Mouse (Mus musculus): Measurements from ENCODE around the gene Gm20388.
"Not testable (repeated sequence)": the region's sequence is repeated elsewhere in the genome, so short reads cannot be mapped to it uniquely, and the experiment has no call there.

The Gm20388 gene

DNA sequence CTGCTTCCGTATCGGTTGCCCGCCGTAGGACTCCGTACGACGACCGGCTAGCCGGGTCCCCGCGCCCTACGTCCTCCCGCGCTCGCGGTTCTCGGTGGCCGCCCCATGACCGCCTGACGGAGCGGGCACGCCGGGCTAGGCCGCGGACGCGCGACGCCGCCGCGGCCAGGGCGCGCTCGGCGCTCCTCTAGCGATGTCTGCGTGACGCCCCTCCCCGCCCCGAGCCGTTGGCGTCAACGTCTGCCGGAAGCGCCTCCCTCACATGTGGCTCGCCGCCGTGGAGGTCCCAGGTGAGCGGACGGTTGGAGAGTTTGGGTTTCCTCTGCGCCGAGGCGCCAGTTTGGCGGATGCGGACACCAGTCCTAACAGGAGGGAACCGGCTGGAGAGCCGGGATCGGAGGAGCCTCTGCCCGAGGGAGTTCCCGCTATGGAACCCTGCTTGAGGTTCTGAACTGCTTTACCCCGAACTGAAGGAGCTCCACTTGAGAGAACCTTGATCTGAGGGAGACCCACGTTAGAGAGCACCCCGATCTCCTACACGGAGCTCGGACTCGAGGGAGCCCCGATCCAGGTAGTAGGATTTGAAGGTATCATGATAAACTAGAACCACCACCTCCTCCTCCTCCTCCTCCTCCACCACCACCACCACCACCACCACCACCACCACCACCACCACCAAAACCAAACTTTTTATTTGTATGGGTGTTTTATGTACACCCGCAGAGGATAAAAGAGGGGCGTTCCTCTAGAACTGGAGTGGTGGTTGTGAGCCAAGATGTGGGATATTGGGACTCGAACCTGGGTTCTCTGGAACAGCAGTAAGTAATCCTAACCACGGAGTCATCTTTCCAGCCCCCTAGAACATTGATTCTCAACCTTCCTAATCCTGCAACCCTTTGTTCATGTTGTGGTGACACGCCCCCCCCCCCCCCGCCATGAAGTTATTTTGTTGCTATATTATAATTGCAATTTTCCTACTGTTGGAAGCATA lies 4110.9 kb downstream of the Gm20388 start, which contains the start of the genes Taf5l and Urb2:
Gene Taf5l, minus strand, starts transcription at position 161 of the 991 bp plus-strand sequence.
Gene Urb2, plus strand, starts transcription at position 272 of the 991 bp plus-strand sequence.
- DNase-seq (ENCODE audit: low spot score): peak; percentile 92

- DNase-seq (ENCODE audit: low spot score): not testable (repeated sequence)
These were observed 4115.6 kb downstream of the Gm20388 start for GRCm38 (mm10) chr8:124026265-124026664.

DNA sequence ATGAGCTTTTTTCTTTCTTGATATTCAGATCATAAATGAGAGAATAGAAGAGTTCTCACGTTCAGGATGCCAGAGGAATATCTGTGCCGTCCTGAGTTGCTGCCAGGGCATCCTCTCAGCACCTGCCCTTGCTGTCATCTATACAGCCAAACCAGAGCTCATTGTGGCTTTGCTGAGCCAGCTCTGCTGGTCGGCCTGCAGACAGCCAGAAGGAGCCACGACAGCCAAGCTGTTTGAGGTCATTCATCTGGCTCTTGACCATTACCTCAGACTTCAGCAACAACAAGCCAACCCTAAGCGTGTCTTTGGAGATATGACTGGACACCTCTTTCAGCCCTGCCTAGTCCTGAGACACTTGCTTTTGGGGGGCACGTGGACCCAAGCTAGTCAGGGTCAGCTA lies 4117.2 kb downstream of the Gm20388 start:
- DNase-seq (ENCODE audit: low spot score): no peak

GRCm38 (mm10) chr8:124033400-124033799 lies 4122.8 kb downstream of the Gm20388 start:
- DNase-seq (ENCODE audit: low spot score): no peak

GRCm38 (mm10) chr8:124038121-124038520 lies 4127.5 kb downstream of the Gm20388 start:
- DNase-seq (ENCODE audit: low spot score): no peak

GRCm38 (mm10) chr8:124039351-124039750 lies 4128.7 kb downstream of the Gm20388 start:
- DNase-seq (ENCODE audit: low spot score): no peak

- no peak for DNase-seq (ENCODE audit: low spot score)
These were observed 4131.6 kb downstream of the Gm20388 start for GRCm38 (mm10) chr8:124042201-124042600.

GRCm38 (mm10) chr8:124044421-124044820 lies 4133.8 kb downstream of the Gm20388 start:
- no peak for DNase-seq (ENCODE audit: low spot score)

- no peak for DNase-seq (ENCODE audit: low spot score)
These were observed 4134.3 kb downstream of the Gm20388 start for GRCm38 (mm10) chr8:124044931-124045330.

- peak; percentile 14 for DNase-seq (ENCODE audit: low spot score)
These were observed 4135.2 kb downstream of the Gm20388 start for GRCm38 (mm10) chr8:124045856-124046255.

GRCm38 (mm10) chr8:124052110-124052509 lies 4141.5 kb downstream of the Gm20388 start:
- DNase-seq (ENCODE audit: low spot score): peak; percentile 68

DNA sequence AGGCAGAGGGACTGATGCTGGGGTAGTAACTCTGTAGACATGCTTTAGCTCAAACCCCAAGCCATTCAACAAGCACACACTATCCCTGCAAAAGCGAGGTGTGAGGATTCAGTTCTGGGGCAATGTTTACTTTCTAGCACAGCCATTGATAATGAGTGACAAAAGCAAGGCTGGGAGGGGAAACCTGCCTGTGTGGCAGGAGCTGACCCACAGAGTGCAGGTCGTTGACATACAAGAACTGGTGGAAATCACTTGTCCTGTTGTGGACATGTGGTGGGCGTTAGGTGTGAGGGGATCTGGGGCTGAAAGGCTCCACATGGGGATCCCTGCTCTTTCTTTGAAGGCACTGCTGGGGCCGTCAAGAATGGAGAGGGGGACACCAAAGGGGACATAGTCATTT lies 4141.9 kb downstream of the Gm20388 start:
- DNase-seq (ENCODE audit: low spot score): no peak

DNA sequence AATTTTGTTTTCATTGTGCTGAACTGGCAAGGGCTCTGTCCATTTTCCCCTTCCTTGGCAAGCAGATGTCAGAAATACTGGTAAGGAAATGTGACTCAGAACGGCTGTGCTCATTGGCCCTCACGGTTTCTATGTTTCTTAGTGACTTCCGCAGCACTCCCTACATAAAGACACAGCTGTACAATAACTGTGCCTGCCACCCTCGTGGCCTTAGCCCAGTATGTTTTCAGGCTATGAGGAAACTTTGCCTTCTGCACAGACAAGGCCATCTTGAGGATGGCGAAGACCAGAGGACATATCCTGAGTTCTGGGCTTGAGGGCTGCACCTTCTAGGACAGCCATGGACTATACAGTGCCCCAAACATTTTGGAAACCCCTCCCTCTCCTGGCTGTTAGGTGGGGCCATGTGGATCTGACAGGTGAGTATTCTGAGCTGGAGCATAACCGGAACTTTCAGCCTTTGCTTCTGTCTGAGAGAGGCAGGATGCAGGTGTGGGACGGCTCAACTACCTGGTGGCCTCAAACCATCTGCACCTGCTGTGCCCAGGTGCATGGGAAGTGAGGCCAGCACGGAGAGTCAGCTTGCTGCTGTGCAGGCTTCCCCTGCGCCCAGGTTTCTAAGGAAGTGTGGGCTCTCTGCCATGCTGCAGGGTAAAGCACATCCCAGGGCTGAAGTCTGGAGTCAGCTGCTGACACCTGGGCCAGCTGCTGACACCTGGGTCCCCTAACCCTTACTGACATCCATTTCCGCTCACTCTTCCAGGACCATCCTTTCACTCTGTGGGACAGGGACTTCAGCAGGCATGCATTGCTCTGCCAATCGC lies 4146.4 kb downstream of the Gm20388 start:
- no peak for DNase-seq (ENCODE audit: low spot score)

DNA sequence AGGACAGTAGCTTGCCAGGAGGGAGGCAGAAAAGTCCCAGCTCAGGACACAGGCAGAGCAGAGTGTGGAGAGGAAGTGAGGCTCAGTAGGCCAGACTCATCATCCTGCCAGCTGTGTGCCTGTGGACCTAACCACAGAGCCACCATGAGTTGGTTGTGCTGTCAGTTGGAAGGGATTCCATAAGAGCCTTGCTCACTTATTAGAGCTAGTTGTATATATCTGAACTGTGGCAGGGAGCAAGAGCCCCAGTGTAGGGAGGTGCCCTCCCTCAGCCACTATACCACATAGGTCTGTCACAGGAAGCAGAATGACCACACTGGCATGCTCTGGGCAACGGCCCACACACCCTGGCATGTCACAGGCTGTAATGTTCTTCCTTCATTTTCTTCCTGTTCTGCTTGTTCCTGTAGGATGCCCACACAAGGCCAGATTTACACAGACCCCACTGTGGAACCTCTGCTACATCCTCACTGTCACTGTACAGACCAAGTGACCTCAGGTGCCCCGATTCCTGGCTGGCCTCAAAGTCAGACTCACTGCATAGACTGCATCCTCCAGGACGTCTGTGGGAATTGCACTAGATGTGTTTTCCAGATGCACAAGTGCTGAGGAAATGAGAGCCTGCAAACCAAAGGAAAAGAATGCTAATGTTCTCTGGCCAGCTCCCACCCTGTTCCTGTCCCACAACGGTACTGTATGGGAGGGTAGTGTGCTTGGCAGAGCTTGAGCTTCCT lies 4155.9 kb downstream of the Gm20388 start:
- no peak for DNase-seq (ENCODE audit: low spot score)

- DNase-seq (ENCODE audit: low spot score): no peak
These were observed 4156.6 kb downstream of the Gm20388 start for GRCm38 (mm10) chr8:124067059-124067750.

DNA sequence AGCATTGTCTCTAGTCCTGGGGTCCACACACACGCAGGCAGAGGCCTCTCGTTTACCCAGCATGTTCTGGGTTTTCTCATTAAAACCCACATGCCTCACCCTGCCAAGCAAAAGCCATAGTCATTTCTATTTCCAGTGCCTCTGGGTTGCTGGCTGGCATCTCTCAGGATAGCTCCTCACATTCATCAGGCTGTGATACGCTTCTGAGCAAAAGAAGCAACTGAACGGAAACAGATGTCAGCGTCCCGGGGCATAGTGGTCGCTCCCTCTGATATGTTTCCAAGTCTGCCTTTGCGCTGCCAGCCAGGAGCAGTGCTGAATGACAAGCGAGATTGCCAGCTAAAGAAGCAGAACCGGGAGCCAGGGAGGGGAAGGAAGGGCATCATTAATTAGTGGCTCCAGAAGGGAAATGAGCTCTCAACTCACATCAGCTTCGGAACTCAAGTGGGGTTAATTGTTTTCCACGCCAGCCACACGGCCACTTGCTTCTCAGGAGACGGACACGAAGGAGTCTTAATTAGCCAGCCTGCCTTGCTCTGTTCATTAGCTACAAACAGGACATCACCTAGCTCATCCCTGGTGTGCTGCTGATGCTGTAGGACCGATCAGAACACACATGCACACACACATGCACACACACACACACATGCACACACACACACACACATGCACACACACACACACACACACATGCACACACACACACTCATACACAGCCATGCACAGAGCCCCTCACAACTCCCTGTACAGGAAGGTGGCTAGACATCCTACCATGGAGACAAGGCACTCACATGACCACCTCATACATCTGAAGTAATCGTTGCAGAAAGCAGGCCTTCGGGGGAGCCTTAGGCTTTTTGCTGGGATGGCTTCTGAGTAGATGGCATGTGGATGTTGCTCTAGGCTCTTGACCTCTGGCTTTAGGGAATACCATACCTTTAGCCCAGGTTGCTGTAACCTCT lies 4160.0 kb downstream of the Gm20388 start:
- DNase-seq (ENCODE audit: low spot score): no peak

DNA sequence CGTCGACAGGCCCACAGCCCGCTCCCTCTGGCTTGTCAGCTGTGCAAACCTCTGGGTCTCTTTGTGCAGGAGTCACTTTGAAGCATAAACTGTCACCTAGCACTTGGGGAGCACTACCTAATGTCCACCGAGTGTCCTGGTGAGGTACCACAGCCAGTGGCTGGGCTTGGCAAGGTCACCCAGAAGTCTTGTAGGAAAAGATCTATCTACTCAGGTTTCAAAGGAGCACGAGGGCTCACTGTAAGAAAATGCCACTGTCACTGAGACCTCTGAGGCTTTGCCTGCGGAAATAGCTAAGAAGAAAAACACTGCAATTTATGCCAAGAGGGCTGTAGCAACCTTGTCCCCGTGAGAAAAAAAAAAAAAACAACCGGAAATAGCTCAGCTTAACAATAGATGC lies 4165.3 kb downstream of the Gm20388 start:
- no peak for DNase-seq (ENCODE audit: low spot score)

DNA sequence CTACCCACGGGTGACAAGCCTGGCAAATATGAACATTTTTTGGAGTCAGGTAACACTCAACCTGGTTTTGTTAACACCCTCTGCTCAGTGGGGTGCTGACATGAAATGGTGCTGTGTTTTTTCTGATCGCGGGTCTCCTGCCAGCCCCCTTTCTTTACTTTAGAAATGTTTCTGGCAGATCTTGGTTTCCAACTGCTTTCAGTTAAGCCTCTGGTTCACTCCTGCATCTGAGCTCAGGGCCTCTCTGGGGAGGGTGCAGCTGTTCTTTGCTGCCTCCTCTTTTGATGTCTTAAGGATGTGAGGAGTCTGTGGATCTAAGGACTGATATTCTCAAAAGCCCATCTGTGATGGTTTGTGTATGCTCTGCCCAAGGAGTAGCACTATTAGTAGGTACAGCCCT lies 4165.8 kb downstream of the Gm20388 start:
- no peak for DNase-seq (ENCODE audit: low spot score)

DNA sequence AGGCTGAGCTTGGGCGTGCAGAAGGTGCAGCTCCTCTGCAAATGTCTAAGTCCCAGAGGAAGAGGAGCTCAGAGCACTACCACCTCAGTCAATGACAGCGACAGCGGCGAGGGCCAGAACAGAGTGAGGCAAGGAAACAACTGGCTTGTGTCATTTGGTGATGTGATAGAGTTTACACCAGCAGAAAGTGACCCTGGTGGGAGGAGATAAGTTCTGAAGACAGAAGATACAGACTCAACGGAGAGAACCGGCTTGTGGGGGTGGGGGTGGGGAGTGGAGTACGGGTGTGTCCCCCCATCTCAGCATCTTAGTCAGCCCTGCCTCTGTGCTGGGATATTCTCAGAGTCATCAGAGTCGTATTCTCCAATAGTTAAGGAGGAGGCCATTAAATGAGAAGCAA lies 4166.7 kb downstream of the Gm20388 start:
- no peak for DNase-seq (ENCODE audit: low spot score)

- no peak for DNase-seq (ENCODE audit: low spot score)
These were observed 4167.4 kb downstream of the Gm20388 start for GRCm38 (mm10) chr8:124077998-124078397.

Measured in urinary bladder, postnatal 25 days (tissue).